In the genomic region with DNA sequence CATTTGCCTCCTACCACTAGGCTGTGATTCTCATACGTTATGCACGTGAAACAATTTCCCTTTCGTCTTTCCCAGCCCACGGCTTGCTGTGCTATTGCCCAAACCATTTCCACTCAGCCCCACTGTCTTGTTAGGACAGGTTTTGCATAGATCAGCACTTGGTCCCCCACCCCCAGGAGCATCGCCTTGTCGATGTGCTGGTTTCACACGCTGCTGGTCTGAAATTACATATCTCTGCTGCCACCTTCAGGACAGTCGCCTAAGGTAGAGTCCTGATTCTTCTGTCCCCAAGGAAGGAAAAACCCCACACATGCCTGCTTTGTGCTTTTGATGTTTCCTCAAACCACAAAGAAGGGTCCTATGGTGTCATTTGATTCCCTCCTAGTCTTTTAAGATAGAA, we compare ENCODE assay signal across 8 mouse cellular contexts.
DNase-seq lines count a peak whose midpoint lies in the region; ATAC-seq and TF ChIP-seq lines count a peak whose summit lies in the region.

No protein-coding gene starts in this region.

- no peak overlapping the region for H3K9ac ChIP-seq in intestine, postnatal 0 days (ENCODE audit: low read depth, low read length)
- no peak overlapping the region for H3K9ac ChIP-seq in intestine, embryonic 16.5 days (ENCODE audit: low read depth, low read length)
- no peak overlapping the region for H3K9ac ChIP-seq in hindbrain, postnatal 0 days (replicated peaks; ENCODE audit: low read length)
- no peak overlapping the region for H3K9ac ChIP-seq in neural tube, embryonic 13.5 days

- 31% methylated on average over 8 of the region's 8 CpGs for WGBS in intestine, postnatal 0 days
- WGBS in intestine, embryonic 16.5 days, result 32% methylated on average over 8 of the region's 8 CpGs
- WGBS in hindbrain, postnatal 0 days, result 25% methylated on average over 8 of the region's 8 CpGs
- WGBS in limb, embryonic 10.5 days, result 31% methylated on average over 8 of the region's 8 CpGs
- WGBS in neural tube, embryonic 13.5 days, result 23% methylated on average over 8 of the region's 8 CpGs

- H3K27me3 ChIP-seq in intestine, postnatal 0 days (replicated peaks; ENCODE audit: control insufficient read depth, insufficient read depth, low read length), result peaks cover 6% of the 10 kb centered on the region; the same call in 1 of the 2 replicates
- no peaks in the 10 kb centered on the region for H3K27me3 ChIP-seq in intestine, embryonic 16.5 days (replicated peaks; ENCODE audit: control insufficient read depth, insufficient read depth, low read length)
- H3K27me3 ChIP-seq in hindbrain, postnatal 0 days (ENCODE audit: insufficient read depth, low read length), result no peaks in the 10 kb centered on the region
- H3K27me3 ChIP-seq in limb, embryonic 10.5 days (ENCODE audit: low read depth, poor library complexity, severe bottlenecking), result peaks cover 1% of the 10 kb centered on the region; the same call in 1 of the 2 replicates
- H3K27me3 ChIP-seq in neural tube, embryonic 13.5 days, result no peaks in the 10 kb centered on the region

- H3K36me3 ChIP-seq in intestine, postnatal 0 days (ENCODE audit: control insufficient read depth, insufficient read depth), result no peaks in the 10 kb centered on the region
- H3K36me3 ChIP-seq in intestine, embryonic 16.5 days (ENCODE audit: control insufficient read depth, insufficient read depth, low read length), result no peaks in the 10 kb centered on the region
- H3K36me3 ChIP-seq in hindbrain, postnatal 0 days (ENCODE audit: insufficient read depth, low read length), result no peaks in the 10 kb centered on the region
- H3K36me3 ChIP-seq in limb, embryonic 10.5 days, result no peaks in the 10 kb centered on the region
- H3K36me3 ChIP-seq in neural tube, embryonic 13.5 days, result no peaks in the 10 kb centered on the region

- H3K9me3 ChIP-seq in intestine, postnatal 0 days (ENCODE audit: control insufficient read depth), result no peaks in the 10 kb centered on the region
- no peaks in the 10 kb centered on the region for H3K9me3 ChIP-seq in intestine, embryonic 16.5 days (ENCODE audit: control insufficient read depth, low read length)
- H3K9me3 ChIP-seq in hindbrain, postnatal 0 days (ENCODE audit: low read length), result no peaks in the 10 kb centered on the region
- H3K9me3 ChIP-seq in limb, embryonic 10.5 days (replicated peaks), result no peaks in the 10 kb centered on the region
- no peaks in the 10 kb centered on the region for H3K9me3 ChIP-seq in neural tube, embryonic 13.5 days

- peak; percentile 73 for DNase-seq in ZHBTc4 (ENCODE audit: low read depth, low spot score)
- DNase-seq in embryo, embryonic 10.5 days (ENCODE audit: low spot score), result peak; percentile 80
- DNase-seq in hindbrain, postnatal 0 days (ENCODE audit: low spot score), result peak; percentile 91
- DNase-seq in limb, embryonic 10.5 days (ENCODE audit: low spot score), result peak; percentile 63
- no peak for DNase-seq in spleen, adult 12 weeks (ENCODE audit: low spot score)

- no peak overlapping the region for H3K27ac ChIP-seq in intestine, postnatal 0 days (ENCODE audit: low read depth, low read length)
- H3K27ac ChIP-seq in intestine, embryonic 16.5 days (ENCODE audit: low read length), result no peak overlapping the region
- H3K27ac ChIP-seq in hindbrain, postnatal 0 days, result no peak overlapping the region
- no peak overlapping the region for H3K27ac ChIP-seq in limb, embryonic 10.5 days
- H3K27ac ChIP-seq in neural tube, embryonic 13.5 days (replicated peaks), result no peak overlapping the region

- H3K4me2 ChIP-seq in intestine, postnatal 0 days (replicated peaks; ENCODE audit: low read depth), result no peak overlapping the region
- H3K4me2 ChIP-seq in intestine, embryonic 16.5 days (ENCODE audit: low read depth, low read length), result no peak overlapping the region
- peak overlapping the region; percentile 21; the same call in 1 of the 2 replicates for H3K4me2 ChIP-seq in hindbrain, postnatal 0 days (ENCODE audit: low read depth, low read length)
- no peak overlapping the region for H3K4me2 ChIP-seq in neural tube, embryonic 13.5 days

- no peaks in the 10 kb centered on the region for H3K4me1 ChIP-seq in intestine, postnatal 0 days (replicated peaks; ENCODE audit: control insufficient read depth, insufficient read depth, low read length)
- no peaks in the 10 kb centered on the region for H3K4me1 ChIP-seq in intestine, embryonic 16.5 days (ENCODE audit: control insufficient read depth, insufficient read depth, low read length)
- H3K4me1 ChIP-seq in hindbrain, postnatal 0 days (ENCODE audit: insufficient read depth, low read length), result no peaks in the 10 kb centered on the region
- H3K4me1 ChIP-seq in limb, embryonic 10.5 days, result peaks cover 41% of the 10 kb centered on the region
- peaks cover 24% of the 10 kb centered on the region for H3K4me1 ChIP-seq in neural tube, embryonic 13.5 days (replicated peaks)

- peak; percentile 74 for TF ChIP-seq CTCF in intestine, postnatal 0 days (IDR thresholded peaks at IDR 0.05; ENCODE audit: low read depth)
- TF ChIP-seq CTCF in hindbrain, postnatal 0 days (IDR thresholded peaks at IDR 0.05; ENCODE audit: low read depth), result peak; percentile 82

- no peak for ATAC-seq in intestine, postnatal 0 days
- ATAC-seq in intestine, embryonic 16.5 days, result no peak
- ATAC-seq in hindbrain, postnatal 0 days, result peak; percentile 69; the same call in 1 of the 2 replicates
- ATAC-seq in neural tube, embryonic 13.5 days (ENCODE audit: low read depth), result 0 out of 2 replicates have a peak, but pooled peaks have one; percentile 59

- H3K4me3 ChIP-seq in intestine, postnatal 0 days (ENCODE audit: low read depth, low read length), result no peak overlapping the region
- no peak overlapping the region for H3K4me3 ChIP-seq in intestine, embryonic 16.5 days (ENCODE audit: low read length)
- no peak overlapping the region for H3K4me3 ChIP-seq in hindbrain, postnatal 0 days (ENCODE audit: low read length)
- no peak overlapping the region for H3K4me3 ChIP-seq in limb, embryonic 10.5 days
- H3K4me3 ChIP-seq in neural tube, embryonic 13.5 days, result no peak overlapping the region

Comparison
In these comparisons a context has a peak if more than half of its experiments do, and no peak if none do; other contexts are left out.
1. ATAC-seq: peak in hindbrain, postnatal 0 days (single experiment) and neural tube, embryonic 13.5 days (single experiment); none in intestine, postnatal 0 days (single experiment) and intestine, embryonic 16.5 days (single experiment).